Comparison of ENCODE assay signal across 12 mouse cellular contexts in genomic region chr4:152405143-152405542, GRCm38 (mm10).
DNase-seq lines count a peak whose midpoint lies in the region; ATAC-seq lines count a peak whose summit lies in the region.
"Had no signal": no experiment of that assay in that cellular context is flagged by ENCODE, and none has a peak within 500 bp of the region (broad histone marks: within the 10 kb centered on the region; RNA-seq: fewer than 3 reads in every experiment).

No protein-coding gene starts in this region.

- H3K4me3 ChIP-seq in midbrain, embryonic 13.5 days (replicated peaks) = no peak overlapping the region
- no peak overlapping the region for H3K4me3 ChIP-seq in midbrain, embryonic 10.5 days
- H3K4me3 ChIP-seq in hindbrain, embryonic 16.5 days (ENCODE audit: low read length) = no peak overlapping the region
- H3K4me3 ChIP-seq: limb, embryonic 15.5 days had no signal

- no peaks in the 10 kb centered on the region for H3K27me3 ChIP-seq in midbrain, embryonic 13.5 days
- no peaks in the 10 kb centered on the region for H3K27me3 ChIP-seq in midbrain, embryonic 10.5 days (ENCODE audit: low read depth, poor library complexity, severe bottlenecking)
- H3K27me3 ChIP-seq in hindbrain, embryonic 16.5 days (replicated peaks; ENCODE audit: control insufficient read depth, insufficient read depth, low read length) = no peaks in the 10 kb centered on the region
- H3K27me3 ChIP-seq: limb, embryonic 15.5 days had no signal

- H3K36me3 ChIP-seq in midbrain, embryonic 13.5 days = no peaks in the 10 kb centered on the region
- H3K36me3 ChIP-seq in midbrain, embryonic 10.5 days = no peaks in the 10 kb centered on the region
- no peaks in the 10 kb centered on the region for H3K36me3 ChIP-seq in hindbrain, embryonic 16.5 days (ENCODE audit: control insufficient read depth, insufficient read depth, low read length)
- H3K36me3 ChIP-seq: limb, embryonic 15.5 days had no signal

- peaks cover 29% of the 10 kb centered on the region for H3K4me1 ChIP-seq in midbrain, embryonic 13.5 days (replicated peaks)
- H3K4me1 ChIP-seq in midbrain, embryonic 10.5 days = peaks cover 9% of the 10 kb centered on the region; the same call in 1 of the 2 replicates
- H3K4me1 ChIP-seq in hindbrain, embryonic 16.5 days (ENCODE audit: control insufficient read depth, insufficient read depth, low read depth, low read length) = peaks cover 21% of the 10 kb centered on the region
- H3K4me1 ChIP-seq: limb, embryonic 15.5 days had no signal

- no peak for DNase-seq in frontal cortex, postnatal 36 days (ENCODE audit: low spot score in 2 of 2)
- DNase-seq in midbrain, embryonic 10.5 days (ENCODE audit: low spot score) = no peak
- peak; percentile 89 for DNase-seq in telencephalon, adult 2 months (ENCODE audit: low read depth, low spot score)
- DNase-seq in kidney, postnatal 36 days = no peak
- no peak for DNase-seq in right cerebral cortex, postnatal 25 days
- DNase-seq: adrenal gland, postnatal 25 days; cerebellum, adult 8-10 months; kidney, adult 18-20 months had no signal

- peak overlapping the region; percentile 61 for H3K27ac ChIP-seq in midbrain, embryonic 13.5 days
- no peak overlapping the region for H3K27ac ChIP-seq in midbrain, embryonic 10.5 days (replicated peaks)
- H3K27ac ChIP-seq in hindbrain, embryonic 16.5 days (ENCODE audit: low read depth, low read length) = peak overlapping the region; percentile 56
- H3K27ac ChIP-seq: limb, embryonic 15.5 days had no signal

- ATAC-seq in frontal cortex, adult (ENCODE audit: low TSS enrichment) = peak; percentile 44
- no peak for ATAC-seq in midbrain, embryonic 13.5 days
- ATAC-seq in hindbrain, embryonic 16.5 days = no peak

- no peak overlapping the region for H3K4me2 ChIP-seq in midbrain, embryonic 13.5 days (replicated peaks)
- no peak overlapping the region for H3K4me2 ChIP-seq in hindbrain, embryonic 16.5 days (ENCODE audit: low read length)
- H3K4me2 ChIP-seq: limb, embryonic 15.5 days had no signal

- 69% methylated on average over 6 of the region's 6 CpGs for WGBS in midbrain, embryonic 13.5 days
- WGBS in midbrain, embryonic 10.5 days = 83% methylated on average over 6 of the region's 6 CpGs
- 50% methylated on average over 6 of the region's 6 CpGs for WGBS in hindbrain, embryonic 16.5 days

- no peaks in the 10 kb centered on the region for H3K9me3 ChIP-seq in midbrain, embryonic 13.5 days
- no peaks in the 10 kb centered on the region for H3K9me3 ChIP-seq in midbrain, embryonic 10.5 days (replicated peaks)
- no peaks in the 10 kb centered on the region for H3K9me3 ChIP-seq in hindbrain, embryonic 16.5 days (ENCODE audit: control insufficient read depth, low read length)
- H3K9me3 ChIP-seq: limb, embryonic 15.5 days had no signal

- H3K9ac ChIP-seq in midbrain, embryonic 13.5 days (replicated peaks) = no peak overlapping the region
- 0 out of 2 replicates have a peak overlapping the region, but pooled peaks have one; percentile 3 for H3K9ac ChIP-seq in hindbrain, embryonic 16.5 days (ENCODE audit: low read depth, low read length)
- H3K9ac ChIP-seq: limb, embryonic 15.5 days had no signal
